Mouse (Mus musculus) frontal cortex, adult 2 months (tissue): Measurements from ENCODE around the gene Morc4. TPM values are rescaled to one million over a fixed set of nuclear protein-coding genes. Genes with fewer than 3 reads are reported as not detected.

Experiments used
- polyA plus RNA-seq: library from polyadenylated mRNA; depleted of rRNA; stranded (reverse); fragments of >200 nt; gene quantifications from 2 replicates; pipeline ENCODE4 v1.2.3, GENCODE M21; 2012; rRNA removed

Morc4 gene
- polyA plus RNA-seq, 1 experiment, result 6.2 TPM

Other genes starting within 250 kb of the Morc4 start
- 1.7 and 2.0 TPM in 2 replicates for gene Tbc1d8b, start 186.7 kb downstream of the Morc4 start, polyA plus RNA-seq
- not detected in 2 replicates for gene Gm15013, start 157.2 kb downstream of the Morc4 start, polyA plus RNA-seq
- gene Ripply1, start 89.3 kb downstream of the Morc4 start, polyA plus RNA-seq, result 0.24 and 0.46 TPM in 2 replicates
- gene Cldn2, start 70.8 kb downstream of the Morc4 start, polyA plus RNA-seq, result 0.06 and 0.20 TPM in 2 replicates
- 5.3 and 5.8 TPM in 2 replicates for gene Rbm41, start 126.9 kb upstream of the Morc4 start, polyA plus RNA-seq
- 1.1 and 2.1 TPM in 2 replicates for gene Nup62cl, start 191.0 kb upstream of the Morc4 start, polyA plus RNA-seq
- gene Pih1h3b, start 191.2 kb upstream of the Morc4 start, polyA plus RNA-seq, result not detected in 2 replicates